Mouse (Mus musculus) testis, postnatal 14 days (tissue): Measurements from ENCODE around the gene Lbh.

ENCODE experiments used
- DNase-seq: peaks from one replicate; pipeline ENCODE4 v3.0.0; 2021; ENCODE audit warnings: low spot score

Gene Lbh

GRCm38 (mm10) chr17:72976258-72977231 is 58.4 kb downstream of the Lbh start:
- DNase-seq, result peak; percentile 66

GRCm38 (mm10) chr17:72977616-72978015 is 59.5 kb downstream of the Lbh start:
- DNase-seq, result no peak

GRCm38 (mm10) chr17:72982156-72982555 is 64.1 kb downstream of the Lbh start:
- no peak for DNase-seq

GRCm38 (mm10) chr17:72983471-72983870 is 65.4 kb downstream of the Lbh start:
- DNase-seq, result no peak

- DNase-seq, result no peak
Observed at GRCm38 (mm10) chr17:72989025-72989424, 70.9 kb downstream of the Lbh start.
